Mouse (Mus musculus): ENCODE results near the gene Jak3.

Jak3 gene

GRCm38 (mm10) chr8:71645510-71645909 lies 30.6 kb upstream of the Jak3 start:
- CTCF ChIA-PET = interaction anchor here in 1 of 4 experiments (0.6 kb wide), 1 partner anchor 69 kb away, joined by 4 read pairs; no protein-coding TSS in a partner anchor
- POLR2A ChIA-PET = interaction anchor here in 1 of 4 experiments (0.9 to 1.7 kb wide), 4 partner anchors 9 to 54 kb away, joined by 3 to 5 read pairs (median 3); partner anchors contain the start of genes Jak3 and Pgls

DNA sequence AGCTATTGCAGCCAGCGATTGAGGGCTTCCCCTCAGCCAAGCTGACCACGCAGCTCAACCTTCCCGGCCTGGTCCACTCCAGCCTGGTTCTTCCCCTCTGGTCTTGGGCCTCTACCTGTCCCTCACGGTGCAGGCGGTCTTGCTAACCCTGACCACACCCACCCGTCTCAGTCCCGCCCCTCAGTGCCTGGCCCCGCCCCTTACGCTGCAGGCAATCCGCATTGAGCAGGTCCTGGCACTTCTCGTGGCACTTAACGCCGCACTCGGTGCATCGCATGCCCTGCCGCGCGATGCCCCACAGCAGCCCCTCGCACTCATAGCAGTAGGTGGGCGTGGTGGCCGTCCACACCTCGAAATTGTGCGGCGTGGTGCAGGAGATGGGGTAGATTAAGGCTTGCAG lies 21.5 kb upstream of the Jak3 start:
- POLR2A ChIA-PET = interaction anchor here in 3 of 4 experiments (0.6 to 3.0 kb wide), 13 partner anchors 9 to 193 kb away, joined by 3 to 10 read pairs (median 3); no protein-coding TSS in a partner anchor
- CTCF ChIA-PET = interaction anchor here in 3 of 4 experiments (0.5 to 1.7 kb wide), 6 partner anchors 32 to 1220 kb away, joined by 3 to 6 read pairs (median 4); no protein-coding TSS in a partner anchor

DNA sequence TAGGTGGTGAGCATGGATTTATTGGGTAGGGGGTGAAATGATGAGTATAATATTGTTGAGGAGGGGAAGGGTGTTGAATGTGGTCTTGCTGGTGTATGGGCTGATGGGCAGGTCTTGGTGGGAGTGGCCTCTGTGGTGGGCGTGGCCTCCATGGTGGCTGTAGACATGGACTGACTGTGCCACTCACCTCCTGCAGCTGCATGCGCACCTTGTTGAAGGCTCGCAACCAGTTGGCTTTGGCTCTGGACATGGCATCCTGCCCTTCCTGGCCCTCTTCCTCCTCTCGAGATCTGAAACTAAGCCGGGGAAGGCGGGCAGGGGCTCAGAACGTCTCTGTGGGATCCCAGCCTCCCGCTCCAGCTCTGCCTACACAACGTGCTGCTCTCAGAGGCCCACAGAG lies 18.3 kb upstream of the Jak3 start:
- POLR2A ChIA-PET = interaction anchor here (0.5 to 4.2 kb wide), 15 partner anchors 12 to 314 kb away, joined by 3 to 30 read pairs (median 3); partner anchors contain the start of genes Colgalt1 (in 2 of the 4) and Slc27a1 (in 2 of the 4)
- CTCF ChIA-PET = interaction anchor here in 1 of 4 experiments (0.6 to 1.6 kb wide), 6 partner anchors 13 to 1677 kb away, joined by 3 to 5 read pairs (median 4); no protein-coding TSS in a partner anchor

DNA sequence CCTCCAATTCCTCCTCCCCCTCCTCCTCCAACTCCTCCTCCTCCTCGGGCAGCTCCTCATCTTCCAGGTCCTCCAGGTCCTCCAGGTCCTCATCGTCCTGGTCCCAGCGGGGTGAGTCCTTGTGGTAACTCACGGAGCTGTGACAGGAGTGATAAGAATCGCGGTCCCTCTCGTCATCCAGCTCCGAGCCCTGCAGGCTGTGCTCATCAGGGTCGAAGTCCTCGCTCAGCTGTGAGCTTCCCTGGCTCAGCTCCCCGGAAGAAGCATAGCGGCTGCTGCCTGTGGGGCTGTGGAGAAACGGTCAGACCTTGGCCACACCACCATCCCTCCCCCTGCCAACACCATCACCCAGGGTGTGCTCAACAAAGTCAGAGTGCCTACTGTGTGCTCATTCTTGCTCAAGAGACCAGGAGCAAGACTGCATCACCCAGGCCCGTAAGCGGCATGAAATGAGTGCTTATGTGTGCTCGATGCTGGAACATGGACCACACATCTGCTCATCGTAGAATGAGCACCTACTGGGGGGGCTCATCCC lies 17.5 kb upstream of the Jak3 start:
- ChIA-PET POLR2A (interaction anchor here in 3 of 4 experiments (0.8 to 4.2 kb wide), 14 partner anchors 12 to 174 kb away, joined by 3 to 30 read pairs (median 4); partner anchors contain the start of genes Colgalt1 (in 2 of the 3), Pgls (in 1 of the 3) and Slc27a1 (in 1 of the 3)), CTCF (interaction anchor here in 1 of 4 experiments (1.1 to 3.0 kb wide), 7 partner anchors 12 to 140 kb away, joined by 3 to 14 read pairs (median 5); partner anchors contain the start of gene Pgls)

DNA sequence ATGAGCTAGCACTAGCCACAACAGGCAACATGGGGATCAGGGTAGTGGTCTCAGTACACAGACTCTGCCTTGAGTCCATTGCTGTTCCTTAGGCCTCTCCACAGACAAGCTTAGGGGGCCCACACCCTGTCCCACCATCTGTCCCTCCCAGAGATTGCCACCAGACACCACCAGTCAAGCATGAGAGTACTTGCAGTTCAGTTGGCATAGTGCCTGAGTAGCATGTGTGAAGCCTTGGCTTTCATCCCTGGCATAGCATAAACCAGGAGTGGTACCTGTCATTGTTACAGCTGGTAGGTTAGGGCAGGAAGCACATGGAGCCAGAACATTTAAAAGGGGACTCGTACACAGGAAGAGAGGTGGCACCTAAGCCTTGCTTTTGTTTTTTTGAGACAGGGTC lies 16.3 kb upstream of the Jak3 start:
- POLR2A ChIA-PET = interaction anchor here (0.5 to 4.2 kb wide), 21 partner anchors 11 to 974 kb away, joined by 3 to 30 read pairs (median 3); partner anchors contain the start of genes Colgalt1 (in 1 of the 4), Pgls (in 1 of the 4), Slc27a1 (in 1 of the 4) and Unc13a (in 1 of the 4)
- CTCF ChIA-PET = interaction anchor here (0.6 to 3.0 kb wide), 28 partner anchors 9 to 410 kb away, joined by 3 to 28 read pairs (median 6); partner anchors contain the start of genes Pgls (in 2 of the 4), Colgalt1 (in 1 of the 4), Mvb12a (in 1 of the 4) and Slc27a1 (in 1 of the 4)

DNA sequence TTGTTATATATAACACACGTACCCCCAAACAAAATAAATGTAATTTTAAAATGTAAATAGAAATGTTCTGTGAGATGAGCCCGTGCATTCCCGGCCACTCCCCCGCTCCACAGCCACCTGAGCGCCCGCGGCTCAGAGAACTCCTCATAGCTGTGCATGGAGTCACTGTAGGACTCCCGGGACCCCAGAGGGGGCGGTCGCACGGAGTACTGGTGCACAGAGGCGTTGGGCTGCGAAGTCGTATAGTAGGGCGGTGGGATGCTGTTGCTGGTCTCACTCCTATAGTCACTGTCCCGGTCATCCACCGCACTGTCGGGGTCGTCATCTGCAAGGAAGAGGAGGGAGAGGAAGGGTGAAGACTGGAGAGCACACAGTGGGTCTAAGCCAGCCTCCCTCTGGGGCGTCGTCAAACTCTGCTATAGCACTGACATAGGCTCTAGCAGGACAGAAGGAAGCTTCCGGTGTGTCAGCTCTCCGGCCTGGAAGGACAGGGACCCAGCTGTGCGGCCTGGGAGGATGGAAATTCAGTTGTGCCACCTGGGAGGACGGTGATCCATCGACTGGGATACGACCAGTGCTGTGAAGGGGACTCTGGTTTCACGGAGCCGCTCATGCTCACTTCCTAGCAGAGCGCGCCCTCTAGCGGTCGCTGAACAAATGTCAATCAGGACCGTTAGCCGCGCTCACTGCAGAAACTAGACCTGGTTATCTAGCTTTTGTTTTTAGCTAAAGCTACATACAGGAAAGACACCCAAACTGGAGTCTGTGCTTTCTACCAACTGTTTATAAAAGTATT lies 15.6 kb upstream of the Jak3 start:
- CTCF ChIA-PET = interaction anchor here (0.6 to 3.0 kb wide), 66 partner anchors 10 to 958 kb away, joined by 3 to 28 read pairs (median 4); partner anchors contain the start of genes Tmem221 (in 4 of the 4), Mvb12a (in 2 of the 4), Pgls (in 2 of the 4) and B3gnt3 (in 1 of the 4)
- POLR2A ChIA-PET = interaction anchor here in 3 of 4 experiments (0.5 to 4.2 kb wide), 22 partner anchors 10 to 832 kb away, joined by 3 to 30 read pairs (median 3); partner anchors contain the start of genes Jak3 (in 1 of the 3), Slc27a1 (in 1 of the 3), Tmem221 (in 1 of the 3) and Unc13a (in 1 of the 3)

DNA sequence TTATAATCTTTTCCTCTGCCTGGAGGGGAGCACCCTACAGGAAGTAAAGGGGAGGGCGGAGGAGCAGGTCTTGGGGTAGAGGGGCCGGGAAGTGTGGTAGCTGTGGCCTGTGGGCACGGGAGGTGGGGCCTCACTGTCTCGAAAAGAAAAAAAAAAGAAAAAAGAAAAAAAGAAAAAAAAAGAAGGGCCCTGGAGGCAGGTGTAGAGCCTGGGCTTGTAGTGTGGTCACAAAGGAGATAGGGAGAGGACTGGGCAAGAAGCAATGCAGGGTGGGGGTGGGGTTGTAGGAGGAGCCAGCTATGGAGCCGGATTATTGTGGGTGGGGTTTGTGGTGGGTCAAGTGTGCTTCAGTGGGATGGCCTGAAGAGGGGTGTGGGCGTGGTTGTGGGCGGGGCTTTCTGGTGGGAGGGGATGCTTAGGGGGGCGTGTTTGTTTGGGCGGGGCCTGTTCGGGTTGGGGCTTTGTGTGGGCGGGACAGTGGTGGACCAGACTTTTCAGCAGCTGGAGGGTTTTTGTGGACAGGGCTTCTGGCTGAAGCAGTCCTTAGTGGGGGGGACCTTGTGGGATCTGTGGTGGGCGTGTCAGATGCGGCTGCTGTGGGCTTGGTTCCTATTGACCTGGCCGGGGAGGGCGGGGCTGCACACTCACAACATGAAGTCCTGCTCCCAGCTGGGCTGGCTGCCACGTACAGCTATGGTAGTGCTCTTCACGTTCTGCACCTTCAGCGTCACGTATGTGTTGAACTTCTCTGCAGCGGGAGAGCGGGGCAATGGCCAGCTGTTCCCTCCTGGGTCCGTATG lies 10.6 kb upstream of the Jak3 start:
- CTCF ChIA-PET = interaction anchor here in 3 of 4 experiments (0.6 to 2.1 kb wide), 38 partner anchors 10 to 1507 kb away, joined by 3 to 15 read pairs (median 4); partner anchors contain the start of genes B3gnt3 (in 1 of the 3), Colgalt1 (in 1 of the 3), Fcho1 (in 1 of the 3) and Jak3 (in 1 of the 3)
- POLR2A ChIA-PET = interaction anchor here in 3 of 4 experiments (0.6 to 7.2 kb wide), 66 partner anchors 10 to 1077 kb away, joined by 3 to 45 read pairs (median 4); partner anchors contain the start of genes Colgalt1 (in 3 of the 3), Slc27a1 (in 3 of the 3), Fcho1 (in 2 of the 3) and Jak3 (in 2 of the 3)

DNA sequence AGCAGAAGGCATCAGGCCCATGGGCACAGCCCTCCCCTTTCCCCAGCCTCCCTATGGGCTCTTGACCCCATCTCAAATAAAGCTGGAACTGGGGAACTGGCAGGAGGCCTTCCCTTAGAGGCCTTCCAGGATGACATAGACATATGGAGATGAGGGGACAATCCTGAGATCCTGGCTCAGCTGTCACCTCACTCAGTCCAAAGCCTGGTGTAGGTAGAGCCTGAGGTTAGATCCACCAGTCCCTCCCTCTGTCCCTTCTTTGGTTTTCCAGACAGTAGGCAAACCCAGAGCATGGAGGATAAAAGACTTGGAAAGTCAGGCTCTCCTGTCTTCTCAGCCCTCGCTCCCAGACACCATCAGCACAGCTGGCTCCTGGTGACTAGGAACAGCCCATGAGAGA lies 9.2 kb upstream of the Jak3 start:
- ChIA-PET CTCF (interaction anchor here in 1 of 4 experiments (0.8 kb wide), 1 partner anchor 37 kb away, joined by 3 read pairs; no protein-coding TSS in a partner anchor), POLR2A (interaction anchor here in 3 of 4 experiments (0.6 to 7.2 kb wide), 20 partner anchors 10 to 874 kb away, joined by 3 to 45 read pairs (median 7); partner anchors contain the start of genes Colgalt1 (in 3 of the 3), Jak3 (in 1 of the 3), Slc27a1 (in 1 of the 3) and Tmem221 (in 1 of the 3))

- ChIA-PET CTCF (interaction anchor here in 2 of 4 experiments (0.6 to 0.8 kb wide), 2 partner anchors 38 to 251 kb away, joined by 3 to 4 read pairs; no protein-coding TSS in a partner anchor), POLR2A (interaction anchor here in 3 of 4 experiments (0.6 to 7.2 kb wide), 15 partner anchors 9 to 309 kb away, joined by 3 to 45 read pairs (median 5); partner anchors contain the start of genes Colgalt1 (in 2 of the 3), Tmem221 (in 2 of the 3) and Jak3 (in 1 of the 3))
These were observed 8.8 kb upstream of the Jak3 start for GRCm38 (mm10) chr8:71667256-71667655.

DNA sequence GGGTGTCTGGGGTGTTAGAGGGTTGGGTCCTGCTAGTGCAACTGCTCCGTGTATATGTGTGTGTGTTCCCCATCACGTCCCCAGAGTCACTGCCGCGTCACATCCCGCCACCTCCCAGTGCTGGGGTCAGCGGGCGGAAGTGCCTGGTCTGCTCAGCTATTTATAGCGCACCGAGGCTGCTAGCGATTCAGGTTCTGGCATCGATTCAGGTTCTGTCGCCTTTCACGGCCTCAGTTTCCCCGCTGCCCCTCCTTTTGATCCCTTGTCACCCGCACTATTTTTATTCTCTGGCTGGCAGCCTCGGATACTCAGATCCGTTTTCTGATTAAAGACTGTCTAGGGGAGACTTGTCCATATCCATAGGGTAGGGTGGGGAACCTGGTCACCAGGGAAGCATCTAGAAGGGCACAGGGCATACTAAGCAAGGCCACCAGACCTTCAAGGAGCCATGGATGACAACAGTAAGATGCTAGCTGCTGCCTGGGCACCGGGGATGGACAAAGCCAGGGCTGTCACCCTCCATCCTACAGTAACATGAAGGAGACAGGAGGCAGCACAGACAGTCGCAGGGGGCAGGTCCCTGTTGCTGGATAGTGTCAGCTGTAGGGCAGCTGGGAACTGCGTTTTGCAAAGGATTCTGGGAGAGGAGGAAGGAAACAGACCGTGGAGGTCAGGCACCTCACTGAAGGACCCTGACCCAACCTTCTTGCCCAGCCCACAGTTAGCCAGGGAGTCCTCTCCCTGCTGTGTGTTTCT lies 7.7 kb upstream of the Jak3 start:
- ChIA-PET POLR2A (interaction anchor here in 3 of 4 experiments (0.6 to 7.2 kb wide), 19 partner anchors 11 to 666 kb away, joined by 3 to 45 read pairs (median 5); partner anchors contain the start of genes Colgalt1 (in 2 of the 3), Tmem221 (in 2 of the 3), Klf2 (in 1 of the 3) and Slc27a1 (in 1 of the 3)), CTCF (interaction anchor here in 1 of 4 experiments (0.5 kb wide), 1 partner anchor 13 kb away, joined by 3 read pairs; no protein-coding TSS in a partner anchor)

DNA sequence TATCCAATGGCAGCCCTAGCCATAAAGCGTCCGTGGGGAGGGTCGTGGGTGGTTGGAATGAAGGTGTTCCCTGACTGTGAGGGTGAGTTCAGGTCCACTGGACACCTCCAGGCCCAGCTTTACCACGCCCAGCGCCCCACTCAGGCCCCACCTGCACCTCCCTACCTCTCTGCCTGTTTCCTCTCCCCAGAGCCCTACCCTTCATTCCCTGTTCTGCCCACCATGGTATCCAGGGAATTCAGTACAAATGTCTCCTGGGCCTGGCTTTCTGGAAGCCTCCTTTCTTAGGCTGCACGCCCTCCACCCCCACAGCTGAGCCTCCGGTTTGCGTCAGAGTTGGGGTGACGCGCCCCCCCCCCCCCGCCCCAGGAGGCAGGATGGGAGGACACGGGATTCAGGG lies 5.9 kb upstream of the Jak3 start:
- ChIA-PET CTCF (interaction anchor here in 3 of 4 experiments (0.6 to 1.8 kb wide), 11 partner anchors 9 to 1174 kb away, joined by 3 to 7 read pairs (median 3); partner anchors contain the start of genes B3gnt3 (in 1 of the 3) and Fcho1 (in 1 of the 3)), POLR2A (interaction anchor here (0.5 to 7.2 kb wide), 46 partner anchors 8 to 976 kb away, joined by 3 to 45 read pairs (median 4); partner anchors contain the start of genes B3gnt3 (in 2 of the 4), Colgalt1 (in 2 of the 4), Slc27a1 (in 2 of the 4) and Dda1 (in 1 of the 4))

- ChIA-PET CTCF (interaction anchor here (0.6 to 1.8 kb wide), 14 partner anchors 10 to 1175 kb away, joined by 3 to 8 read pairs (median 4); partner anchors contain the start of genes B3gnt3 (in 1 of the 4) and Fcho1 (in 1 of the 4)), POLR2A (interaction anchor here (0.5 to 7.2 kb wide), 49 partner anchors 9 to 977 kb away, joined by 3 to 45 read pairs (median 4); partner anchors contain the start of genes B3gnt3 (in 2 of the 4), Colgalt1 (in 2 of the 4), Slc27a1 (in 2 of the 4) and Dda1 (in 1 of the 4))
These were observed 5.2 kb upstream of the Jak3 start for GRCm38 (mm10) chr8:71670621-71671548.

GRCm38 (mm10) chr8:71671549-71671965 lies 4.5 kb upstream of the Jak3 start, which contains the start of gene Unc13a:
Unc13a (minus strand) TSS chr8:71671757.
- POLR2A ChIA-PET = interaction anchor here (0.8 to 7.2 kb wide), 23 partner anchors 8 to 647 kb away, joined by 3 to 45 read pairs (median 5); partner anchors contain the start of genes B3gnt3 (in 1 of the 4), Colgalt1 (in 1 of the 4), Klf2 (in 1 of the 4) and Pgls (in 1 of the 4)
- CTCF ChIA-PET = interaction anchor here in 3 of 4 experiments (0.6 to 1.6 kb wide), 3 partner anchors 14 to 153 kb away, joined by 4 to 7 read pairs (median 5); partner anchors contain the start of gene B3gnt3 (in 1 of the 3)

GRCm38 (mm10) chr8:71672168-71672735 lies 3.8 kb upstream of the Jak3 start:
- CTCF ChIA-PET = no interaction called here
- POLR2A ChIA-PET = interaction anchor here in 2 of 4 experiments (0.7 to 4.6 kb wide), 9 partner anchors 9 to 103 kb away, joined by 3 to 38 read pairs (median 3); partner anchors contain the start of genes B3gnt3 (in 1 of the 2) and Slc27a1 (in 1 of the 2)
